ENCODE assay signal across 45 mouse cellular contexts in the genomic region with DNA sequence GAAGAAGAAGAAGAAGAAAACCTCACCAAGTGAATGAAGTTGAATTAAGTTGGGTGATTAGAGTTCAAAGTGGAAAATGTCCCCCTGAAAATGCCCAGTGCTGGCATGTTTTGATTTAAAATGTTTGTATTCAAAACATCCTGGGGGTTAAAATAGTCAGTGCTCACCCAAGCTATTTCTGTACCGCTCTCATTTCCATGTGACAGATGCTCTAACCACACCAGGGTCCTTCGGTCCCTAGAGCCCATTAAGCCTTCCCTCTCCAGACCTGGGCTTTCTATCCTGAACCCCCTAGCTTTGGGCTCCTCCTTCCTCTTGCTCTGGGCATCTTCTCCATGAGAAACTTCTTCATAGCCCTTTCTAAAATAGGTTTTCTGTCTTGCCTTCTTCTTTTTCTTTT. TPM values are rescaled to one million over a fixed set of nuclear protein-coding genes. Genes with fewer than 3 reads are reported as not detected.
"Had no signal": no experiment of that assay in that cellular context is flagged by ENCODE, and none has a peak within 500 bp of the region (broad histone marks: within the 10 kb centered on the region; RNA-seq: fewer than 3 reads in every experiment).

No protein-coding gene starts in this region.

- DNase-seq: left cerebral cortex, postnatal 4 days; liver; liver, embryonic 13.5 days; liver, postnatal 0 days; lung, adult 18-20 months; lung, adult 2 months; lung, embryonic 14.5 days; lung, postnatal 10 days; lung, postnatal 14 days; lung, postnatal 36 days; lung, postnatal 4 days; midbrain, embryonic 14.5 days had no signal

- H3K4me2 ChIP-seq: limb, embryonic 12.5 days; limb, embryonic 13.5 days; limb, embryonic 15.5 days; liver, embryonic 11.5 days; liver, embryonic 12.5 days; liver, embryonic 13.5 days; liver, embryonic 15.5 days; lung, embryonic 14.5 days; lung, embryonic 15.5 days; midbrain, embryonic 11.5 days; midbrain, embryonic 12.5 days; midbrain, embryonic 13.5 days; midbrain, embryonic 15.5 days had no signal

- H3K9me3 ChIP-seq: limb, embryonic 10.5 days; limb, embryonic 12.5 days; limb, embryonic 13.5 days; limb, embryonic 15.5 days; liver, embryonic 12.5 days; liver, embryonic 13.5 days; liver, embryonic 15.5 days; lung, embryonic 15.5 days; megakaryocyte, embryonic 14.5 days; midbrain, embryonic 10.5 days; midbrain, embryonic 12.5 days; midbrain, embryonic 13.5 days; midbrain, embryonic 15.5 days had no signal

- H3K27me3 ChIP-seq: limb, embryonic 13.5 days; limb, embryonic 15.5 days; liver, embryonic 13.5 days; lung, embryonic 15.5 days; midbrain, embryonic 12.5 days; midbrain, embryonic 13.5 days; midbrain, embryonic 15.5 days had no signal

- H3K27ac ChIP-seq: limb, embryonic 10.5 days; limb, embryonic 12.5 days; limb, embryonic 13.5 days; limb, embryonic 15.5 days; liver, embryonic 12.5 days; liver, embryonic 13.5 days; liver, embryonic 14.5 days; liver, embryonic 15.5 days; lung, embryonic 15.5 days; macrophage; midbrain, embryonic 10.5 days; midbrain, embryonic 12.5 days; midbrain, embryonic 13.5 days; midbrain, embryonic 15.5 days had no signal

- ATAC-seq: liver, embryonic 12.5 days; liver, postnatal 0 days; lung, postnatal 0 days; midbrain, embryonic 13.5 days; midbrain, embryonic 15.5 days; midbrain, embryonic 16.5 days had no signal

- H3K36me3 ChIP-seq: limb, embryonic 10.5 days; limb, embryonic 12.5 days; limb, embryonic 13.5 days; limb, embryonic 15.5 days; liver, embryonic 12.5 days; liver, embryonic 13.5 days; liver, embryonic 15.5 days; lung, embryonic 15.5 days; midbrain, embryonic 10.5 days; midbrain, embryonic 12.5 days; midbrain, embryonic 13.5 days; midbrain, embryonic 15.5 days had no signal

- H3K4me3 ChIP-seq: limb, embryonic 10.5 days; limb, embryonic 12.5 days; limb, embryonic 13.5 days; limb, embryonic 15.5 days; liver, embryonic 12.5 days; liver, embryonic 13.5 days; liver, embryonic 15.5 days; lung, embryonic 15.5 days; megakaryocyte, embryonic 14.5 days; midbrain, embryonic 10.5 days; midbrain, embryonic 12.5 days; midbrain, embryonic 13.5 days; midbrain, embryonic 15.5 days had no signal

- H3K9ac ChIP-seq: limb, embryonic 12.5 days; limb, embryonic 13.5 days; limb, embryonic 15.5 days; liver, embryonic 12.5 days; liver, embryonic 13.5 days; liver, embryonic 14.5 days; liver, embryonic 15.5 days; liver, postnatal 0 days; lung, embryonic 14.5 days; lung, embryonic 15.5 days; midbrain, embryonic 12.5 days; midbrain, embryonic 13.5 days; midbrain, embryonic 15.5 days had no signal

- H3K4me1 ChIP-seq: limb, embryonic 10.5 days; limb, embryonic 12.5 days; limb, embryonic 13.5 days; liver, embryonic 12.5 days; liver, embryonic 13.5 days; liver, embryonic 15.5 days; lung, embryonic 15.5 days; midbrain, embryonic 10.5 days; midbrain, embryonic 12.5 days; midbrain, embryonic 13.5 days; midbrain, embryonic 15.5 days had no signal

RNA-seq across cellular contexts. Expression of gene Zfp385c, which starts 8.2 kb away (rescaled TPM):
- total RNA-seq: liver, adult 2 months; megakaryocyte progenitor cell, adult 5-6 weeks; megakaryocyte, adult 5-6 weeks; megakaryocyte-erythroid progenitor cell, adult 5-6 weeks had no signal
- polyA plus RNA-seq: liver, adult 2 months; liver, embryonic 11.5 days; liver, embryonic 12.5 days; liver, embryonic 13.5 days; liver, embryonic 14.5 days; liver, embryonic 15.5 days; liver, embryonic 16.5 days; liver, postnatal 0 days; lung, embryonic 14.5 days; lung, postnatal 0 days; midbrain, embryonic 11.5 days; neural tube, embryonic 11.5 days had no signal

RNA-seq across cellular contexts. Expression of gene Hspb9, which starts 29.6 kb away (rescaled TPM):
- total RNA-seq: left cerebral cortex, adult 8-10 months; left cerebral cortex, postnatal 10 days; left cerebral cortex, postnatal 14 days; left cerebral cortex, postnatal 25 days; left cerebral cortex, postnatal 36 days; left cerebral cortex, postnatal 4 days; liver, adult 2 months; megakaryocyte, adult 5-6 weeks; megakaryocyte-erythroid progenitor cell, adult 5-6 weeks; midbrain, postnatal 0 days; monocyte, adult 5-6 weeks had no signal
- polyA plus RNA-seq: limb, embryonic 12.5 days; limb, embryonic 13.5 days; limb, embryonic 14.5 days; liver, adult 2 months; lung, embryonic 16.5 days; macrophage; midbrain, embryonic 15.5 days; midbrain, embryonic 16.5 days; midbrain, postnatal 0 days; neural tube, embryonic 11.5 days had no signal
